Mouse (Mus musculus) urinary bladder, postnatal 36 days (tissue): ENCODE data around the gene Borcs6.
"Not testable (repeated sequence)": the region's sequence is repeated elsewhere in the genome, so short reads cannot be mapped to it uniquely, and the experiment has no call there.

Experiments
- DNase-seq, 2 experiments: peaks; one replicate each; pipeline ENCODE4 v3.0.0; 2022; ENCODE audit warnings: low spot score in 2 of 2, mixed read lengths in 1 of 2

Borcs6 gene

GRCm38 (mm10) chr11:69059357-69059974, at the start of gene Borcs6:
Gene Borcs6, plus strand, starts transcription at chr11:69059717.
- DNase-seq: peak; percentile 88 to 94

GRCm38 (mm10) chr11:69010400-69011323, 48.9 kb upstream of the Borcs6 start:
- DNase-seq: no peak

DNA sequence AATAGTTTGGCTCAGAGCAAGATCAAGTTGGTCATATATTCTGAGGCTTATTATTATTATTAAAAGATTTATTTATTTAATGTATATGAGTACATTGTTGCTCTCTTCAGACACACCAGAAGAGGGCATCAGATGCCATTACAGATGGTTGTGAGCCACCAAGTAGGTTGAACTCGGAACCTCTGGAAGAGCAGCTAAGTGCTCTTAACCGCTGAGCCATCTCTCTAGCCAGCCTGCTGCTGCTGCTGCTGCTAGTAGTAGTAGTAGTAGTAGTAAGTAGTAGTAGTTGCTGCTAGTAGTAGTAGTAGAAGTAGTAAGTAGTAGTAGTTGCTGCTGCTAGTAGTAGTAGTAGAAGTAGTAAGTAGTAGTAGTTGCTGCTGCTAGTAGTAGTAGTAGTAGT, 48.1 kb upstream of the Borcs6 start:
- DNase-seq: not testable (repeated sequence)

DNA sequence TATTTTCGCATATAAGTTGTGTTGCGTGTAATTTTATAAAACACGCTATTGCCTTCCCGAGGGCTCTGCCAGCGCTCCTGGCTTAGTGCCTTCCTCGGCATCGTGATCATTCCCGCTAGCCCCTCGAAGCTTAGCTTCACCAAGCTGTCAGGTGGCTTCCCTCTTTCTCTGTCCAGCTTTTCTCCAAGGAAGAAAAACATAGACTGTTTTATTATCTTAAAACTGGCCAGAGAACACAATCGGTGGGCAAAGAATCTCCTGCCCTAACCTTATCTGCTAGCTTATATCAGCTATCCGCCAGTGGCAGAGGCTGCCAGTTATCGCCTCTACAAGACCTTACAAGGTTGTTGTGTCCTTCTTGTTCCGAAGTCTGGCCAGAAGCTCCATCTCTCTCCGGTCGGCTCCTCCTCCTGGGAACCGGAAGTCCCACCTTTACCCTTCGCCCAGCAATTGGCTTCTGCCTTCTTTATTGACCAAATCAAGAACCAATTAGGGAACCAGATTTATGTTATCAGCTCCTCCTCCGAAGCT, 47.4 kb upstream of the Borcs6 start:
- DNase-seq: peak; percentile 82 to 88

- DNase-seq: peak; percentile 84 to 89
These were observed 43.7 kb upstream of the Borcs6 start, which contains the start of gene Ctc1 for GRCm38 (mm10) chr11:69015644-69016441. Gene Ctc1, plus strand, starts transcription at chr11:69015911.

GRCm38 (mm10) chr11:69016755-69017154, 42.8 kb upstream of the Borcs6 start:
- DNase-seq: no peak

DNA sequence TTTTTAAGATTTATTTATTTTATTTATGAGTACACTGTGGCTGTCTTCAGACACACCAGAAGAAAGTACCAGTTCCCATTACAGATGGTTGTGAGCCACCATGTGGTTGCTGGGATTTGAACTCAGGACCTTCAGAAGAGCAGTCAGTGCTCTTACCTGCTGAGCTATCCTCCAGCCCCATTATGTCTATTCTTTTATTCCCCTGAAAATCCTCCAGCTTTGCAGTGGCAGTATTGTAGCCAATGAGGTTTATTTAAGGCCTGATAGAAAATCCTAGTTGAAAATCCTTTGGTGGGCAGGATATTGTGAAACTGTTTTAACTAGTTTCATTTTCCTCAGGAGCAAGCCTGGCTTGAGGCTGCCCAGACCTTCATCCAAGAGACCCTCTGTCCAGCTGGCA, 38.8 kb upstream of the Borcs6 start:
- DNase-seq: no peak

DNA sequence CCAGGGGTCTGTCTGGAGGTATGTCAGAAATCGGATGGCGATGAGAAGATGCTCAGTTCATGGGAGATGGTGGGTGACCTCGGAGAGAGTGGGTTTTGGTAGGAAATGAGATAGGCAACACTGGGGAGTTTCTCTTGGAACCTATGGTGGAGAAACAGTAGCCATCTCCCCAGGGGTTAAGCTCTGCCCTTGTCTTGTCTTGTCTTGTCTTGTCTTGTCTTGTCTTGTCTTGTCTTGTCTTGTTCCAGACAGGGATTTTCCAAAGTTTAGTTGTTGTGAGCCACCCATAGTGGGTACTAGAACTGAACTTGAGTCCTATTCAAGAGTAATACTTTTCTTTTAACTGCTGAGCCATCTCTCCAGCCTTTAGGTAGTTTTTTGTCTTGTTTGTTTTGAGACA, 33.0 kb upstream of the Borcs6 start:
- no peak for DNase-seq

GRCm38 (mm10) chr11:69028805-69029204, 30.7 kb upstream of the Borcs6 start:
- no peak for DNase-seq

- DNase-seq: no peak
These were observed 26.0 kb upstream of the Borcs6 start for GRCm38 (mm10) chr11:69033552-69033951.

DNA sequence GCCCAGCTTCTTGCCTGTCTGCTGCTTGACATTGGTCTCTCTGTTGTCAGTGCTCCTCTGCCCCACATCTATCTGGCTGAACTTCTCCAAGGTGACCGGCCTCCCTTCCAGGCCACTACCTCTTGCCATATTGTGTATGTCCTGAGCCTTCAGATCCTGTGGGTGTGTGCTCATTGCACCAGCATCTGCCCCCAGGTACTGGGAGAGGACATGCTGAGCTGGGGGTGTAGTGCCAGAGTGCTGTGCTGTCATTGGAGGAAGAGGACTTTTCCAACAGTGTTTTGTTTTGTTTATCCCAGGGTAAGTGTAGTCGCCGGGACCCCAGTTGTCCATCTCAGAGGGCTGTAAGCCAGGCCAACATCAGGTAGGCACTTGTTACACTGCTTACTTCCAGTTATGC, 24.9 kb upstream of the Borcs6 start:
- no peak for DNase-seq

GRCm38 (mm10) chr11:69035411-69035810, 24.1 kb upstream of the Borcs6 start:
- no peak for DNase-seq

GRCm38 (mm10) chr11:69035849-69036248, 23.7 kb upstream of the Borcs6 start:
- peak; percentile 76 to 87 for DNase-seq

DNA sequence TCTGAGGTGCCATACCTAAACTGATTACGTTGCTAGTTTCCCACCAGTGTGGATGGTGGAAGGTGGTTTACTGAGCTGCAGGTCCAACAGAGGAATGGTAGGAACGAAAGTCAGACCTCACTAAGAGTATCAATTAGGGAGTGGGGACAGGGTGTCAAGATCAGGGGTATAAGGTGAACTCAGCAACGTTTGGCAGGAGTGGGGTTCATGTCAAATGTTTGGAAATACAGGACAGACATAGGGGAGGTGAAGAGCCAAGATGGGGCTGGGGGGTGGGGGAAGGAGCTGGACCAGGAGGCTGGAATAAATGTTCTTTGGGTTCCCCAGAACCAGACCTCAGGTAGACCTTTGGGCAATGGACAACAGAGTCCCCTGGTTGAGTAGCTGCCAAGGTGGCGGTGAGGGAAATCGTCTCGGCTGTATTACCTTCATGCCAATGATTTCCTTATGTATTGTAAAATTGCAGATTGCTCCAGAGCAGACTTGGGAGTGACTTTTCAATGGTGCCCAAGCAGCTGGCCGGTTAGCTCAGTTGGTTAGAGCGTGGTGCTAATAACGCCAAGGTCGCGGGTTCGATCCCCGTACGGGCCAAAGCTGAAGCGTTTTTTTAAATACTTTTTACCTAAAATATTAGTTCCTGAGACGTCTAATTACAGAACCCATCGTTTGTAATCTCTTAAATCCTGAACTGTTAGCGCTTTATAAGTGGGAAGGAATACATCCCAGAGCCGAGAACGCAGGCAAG, 22.9 kb upstream of the Borcs6 start:
- peak; percentile 83 to 90 for DNase-seq

DNA sequence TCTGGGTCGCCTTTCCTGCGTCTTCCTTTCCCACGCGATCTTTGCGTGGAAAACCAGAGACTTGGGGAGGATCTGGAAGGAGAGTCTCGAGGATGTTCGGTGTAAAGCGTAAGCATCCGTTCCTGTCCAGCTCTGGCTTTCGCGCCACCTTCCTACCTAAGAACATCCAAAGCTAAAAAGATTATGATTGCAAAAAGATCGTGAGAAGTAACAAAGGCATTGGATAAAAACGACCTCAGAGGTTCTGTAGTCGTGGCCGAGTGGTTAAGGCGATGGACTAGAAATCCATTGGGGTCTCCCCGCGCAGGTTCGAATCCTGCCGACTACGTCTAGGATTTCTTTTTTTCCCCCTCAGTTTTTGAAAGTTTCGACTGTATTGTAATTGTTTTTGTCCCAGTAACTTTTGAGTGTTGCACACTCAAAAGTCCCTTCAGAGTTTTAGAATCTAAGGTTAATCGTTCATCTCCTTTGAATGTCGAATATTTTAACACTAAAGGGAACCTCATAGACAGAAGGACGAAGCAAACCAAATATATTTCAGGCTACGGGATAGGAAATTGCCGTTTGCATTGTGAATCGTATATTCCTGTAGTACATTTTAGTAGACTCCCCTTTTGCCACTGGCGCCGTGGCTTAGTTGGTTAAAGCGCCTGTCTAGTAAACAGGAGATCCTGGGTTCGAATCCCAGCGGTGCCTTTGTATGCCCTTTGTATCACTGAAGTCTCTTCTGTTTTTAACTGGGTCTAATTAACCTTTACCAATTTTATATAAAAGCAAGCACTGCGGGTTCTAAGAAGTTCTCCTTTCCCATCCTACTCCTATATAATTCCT, 22.1 kb upstream of the Borcs6 start:
- DNase-seq: peak; percentile 79 to 84

- no peak for DNase-seq
These were observed 21.3 kb upstream of the Borcs6 start for GRCm38 (mm10) chr11:69038173-69038572.

DNA sequence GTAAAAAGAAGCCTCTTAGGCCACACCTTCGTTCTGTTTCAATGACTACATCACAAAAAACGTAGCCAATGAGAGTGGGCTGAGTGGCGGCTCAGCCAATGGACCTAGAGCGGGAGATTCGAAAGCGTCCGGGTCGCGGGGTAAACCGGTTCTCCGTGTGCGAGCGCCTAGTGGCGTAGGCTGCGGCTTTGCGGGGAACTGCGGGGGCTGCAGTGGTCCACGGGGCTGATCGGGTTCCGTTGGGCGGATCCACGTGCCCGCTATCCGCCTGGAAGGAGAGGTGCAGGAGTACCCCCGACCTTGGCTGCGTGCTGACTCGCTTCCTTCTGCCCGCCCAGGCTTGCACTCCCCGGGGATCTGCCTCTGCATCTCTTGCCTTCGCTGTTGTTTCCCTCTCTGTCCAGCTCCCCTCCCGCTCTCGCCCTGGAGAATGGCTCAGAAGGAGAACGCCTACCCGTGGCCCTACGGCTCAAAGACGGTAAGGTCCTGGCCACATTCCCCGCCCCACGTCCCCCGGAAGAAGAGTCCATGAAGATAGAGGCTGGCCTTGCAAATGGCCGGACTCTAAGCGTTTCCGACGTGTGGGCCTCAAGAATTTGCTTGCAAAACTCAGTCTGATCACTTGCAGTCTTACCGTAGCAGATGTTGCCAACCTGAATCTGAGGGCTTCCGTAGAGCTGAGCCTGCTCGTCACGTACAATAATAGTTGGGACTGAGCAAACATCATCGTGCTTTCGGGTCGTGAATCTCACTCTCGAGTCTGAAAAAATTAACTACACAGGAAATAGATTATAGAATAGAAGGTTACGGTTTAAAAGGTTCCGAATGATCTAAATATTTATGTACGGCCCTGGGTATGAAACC, 13.8 kb upstream of the Borcs6 start, which contains the start of gene Aurkb:
Gene Aurkb (plus strand): TSS at position 117 of the 864 bp plus-strand sequence.
- peak; percentile 63 to 77 for DNase-seq

DNA sequence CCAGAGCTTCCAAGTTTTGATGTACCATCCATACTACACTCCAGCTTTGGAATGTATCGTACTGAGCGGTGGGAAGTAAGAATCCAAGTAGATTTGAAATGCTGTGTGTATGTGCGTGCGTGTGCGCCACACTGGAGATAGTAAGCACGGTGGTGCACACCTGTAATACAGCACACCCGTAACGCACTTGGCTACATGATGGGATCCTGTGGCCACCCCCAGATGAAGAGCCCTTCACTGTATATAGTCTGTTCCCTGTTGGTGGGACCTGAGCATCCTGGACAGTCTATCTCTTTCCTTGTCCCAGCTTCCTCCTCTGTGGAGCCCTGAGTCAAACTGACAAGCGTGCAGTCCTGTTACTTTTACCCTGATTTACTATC, 13.1 kb upstream of the Borcs6 start:
- DNase-seq: no peak

GRCm38 (mm10) chr11:69047592-69047991, 11.9 kb upstream of the Borcs6 start:
- no peak for DNase-seq
